Mouse (Mus musculus) left cerebral cortex, postnatal 10 days (tissue): ENCODE results near the gene Xpo4. TPM values are rescaled to one million over a fixed set of nuclear protein-coding genes. Genes with fewer than 3 reads are reported as not detected.

Experiments used
- DNase-seq, 2 experiments: peaks; one replicate each; pipeline ENCODE4 v3.0.0; 2021 to 2022; ENCODE audit warnings: low spot score in 2 of 2, mixed read lengths in 1 of 2; ENCODE audit errors: extremely low spot score in 1 of 2
- intact Hi-C: fragments of 180-260 bp; cut with DNase I; formaldehyde crosslinking; loops from one replicate; pipeline ENCODE4 v1.15.1; 2025
- total RNA-seq, 2 experiments: library from RNA; stranded (reverse); gene quantifications; 2 replicates each; pipeline ENCODE4 v1.2.3; 2021

Xpo4 gene
- total RNA-seq, 2 experiments from 2014 or later, result 14.8 to 15.2 TPM

DNA sequence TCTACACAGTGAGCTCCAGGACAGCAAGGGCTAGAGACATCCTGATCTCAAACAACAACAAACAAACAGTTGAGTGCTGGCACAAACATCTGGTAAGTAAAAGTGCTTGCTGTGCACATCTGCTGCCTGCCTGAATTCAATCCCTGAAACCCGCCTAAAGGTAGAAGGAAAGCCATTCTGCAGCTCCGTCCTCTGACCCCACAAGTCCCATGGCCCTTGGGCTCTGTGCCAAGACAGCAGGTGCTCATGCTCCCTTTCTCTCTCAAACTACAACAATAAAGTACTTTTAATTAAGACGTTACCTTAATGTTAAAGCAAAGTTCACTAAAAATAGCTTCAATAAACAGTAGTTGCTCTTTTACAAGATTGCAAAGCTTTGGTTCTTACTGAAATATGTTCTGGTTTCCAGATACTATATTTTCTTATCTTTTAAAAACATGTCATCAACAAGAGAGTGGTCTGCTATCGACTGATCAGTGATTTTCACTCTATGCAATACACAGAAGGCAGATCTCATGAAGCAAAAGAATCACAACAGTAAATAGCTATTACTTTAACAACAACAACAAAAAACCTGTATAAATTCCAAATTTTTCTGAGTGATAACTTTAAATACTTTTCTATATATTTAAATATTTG is 44.5 kb downstream of the Xpo4 start:
- intact Hi-C loops, result no loop called here
- DNase-seq, result peak in 1 of 2 experiments; percentile 37

DNA sequence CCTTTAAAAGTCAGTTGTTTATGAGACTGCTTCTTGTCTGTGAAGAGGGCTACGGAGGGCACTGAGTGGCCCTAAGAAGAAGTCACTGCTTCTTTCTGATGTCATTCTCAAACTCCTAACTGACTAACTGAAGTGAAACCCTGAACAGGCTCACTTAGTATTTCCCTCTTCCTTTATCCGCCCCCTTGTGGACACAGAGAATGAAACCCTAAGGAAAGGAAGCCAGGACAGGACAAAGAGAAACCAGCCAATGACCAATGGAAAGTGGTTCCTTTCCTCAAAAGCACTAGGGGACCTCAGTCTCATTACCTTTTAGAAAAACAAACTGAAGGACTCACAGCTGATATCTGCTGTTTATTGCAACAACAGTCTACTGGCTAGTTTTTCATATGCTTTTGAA is 45.7 kb downstream of the Xpo4 start:
- intact Hi-C loops, result loop anchor here (5.0 kb wide), 1 partner anchor 247 kb away; no protein-coding TSS in a partner anchor
- DNase-seq, result peak; percentile 19 to 35

DNA sequence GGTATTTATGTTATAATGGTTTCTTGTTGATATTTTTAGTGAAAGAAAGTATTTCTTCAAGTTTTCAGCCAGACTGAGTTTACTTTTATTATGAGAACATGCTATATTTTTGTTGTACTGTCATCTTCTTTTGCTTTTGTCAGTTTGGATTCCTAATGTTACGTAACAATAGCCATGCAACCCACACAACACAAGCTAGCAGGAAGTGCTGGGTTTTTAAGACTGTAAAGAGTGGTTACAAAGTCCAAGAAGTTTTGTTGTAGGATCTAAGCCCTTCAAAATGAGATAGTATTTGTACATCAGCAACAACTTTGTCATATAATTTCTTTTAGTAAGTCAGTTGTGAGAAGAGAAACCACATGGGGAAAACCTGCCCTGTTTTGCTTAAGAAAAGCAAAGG is 47.6 kb downstream of the Xpo4 start:
- DNase-seq, result no peak
- intact Hi-C loops, result loop anchor here (5.0 kb wide), 1 partner anchor 245 kb away; no protein-coding TSS in a partner anchor

DNA sequence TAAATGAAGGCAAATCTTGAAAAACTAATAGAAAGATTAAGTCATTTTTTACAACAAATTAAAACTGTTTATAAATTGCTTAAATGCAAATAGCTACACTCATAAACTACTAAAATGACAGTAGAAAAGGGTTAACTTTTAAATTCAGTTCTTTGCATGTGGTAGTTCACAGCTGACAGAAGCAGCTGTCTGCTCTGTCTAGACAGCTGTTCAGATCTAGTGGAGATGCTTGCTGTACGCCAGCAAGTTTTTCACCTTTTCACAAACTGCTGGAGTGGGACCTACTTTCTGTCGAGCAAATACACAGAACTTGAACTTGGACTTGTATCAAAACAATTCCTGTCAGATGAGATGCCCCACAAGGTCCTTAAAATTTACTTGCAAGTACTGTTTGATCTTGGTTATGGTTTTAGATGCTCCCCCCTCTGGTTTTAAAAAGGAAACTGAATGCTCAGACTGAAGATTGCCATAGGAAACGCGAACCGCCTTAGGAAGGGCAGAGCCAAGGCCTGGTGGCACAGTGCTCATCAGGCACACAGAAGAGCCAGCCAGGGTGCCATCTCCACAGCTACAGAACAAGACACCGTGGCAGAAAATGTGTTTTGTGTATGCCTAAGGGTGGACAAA is 48.8 kb downstream of the Xpo4 start:
- intact Hi-C loops, result loop anchor here (5.0 kb wide), 1 partner anchor 244 kb away; no protein-coding TSS in a partner anchor
- DNase-seq, result no peak

- intact Hi-C loops, result loop anchor here (5.0 kb wide), 1 partner anchor 244 kb away; no protein-coding TSS in a partner anchor
- no peak for DNase-seq
Measured at GRCm38 (mm10) chr14:57615828-57616227, 49.4 kb downstream of the Xpo4 start.

GRCm38 (mm10) chr14:57611034-57611433 is 54.2 kb downstream of the Xpo4 start:
- intact Hi-C loops, result no loop called here

DNA sequence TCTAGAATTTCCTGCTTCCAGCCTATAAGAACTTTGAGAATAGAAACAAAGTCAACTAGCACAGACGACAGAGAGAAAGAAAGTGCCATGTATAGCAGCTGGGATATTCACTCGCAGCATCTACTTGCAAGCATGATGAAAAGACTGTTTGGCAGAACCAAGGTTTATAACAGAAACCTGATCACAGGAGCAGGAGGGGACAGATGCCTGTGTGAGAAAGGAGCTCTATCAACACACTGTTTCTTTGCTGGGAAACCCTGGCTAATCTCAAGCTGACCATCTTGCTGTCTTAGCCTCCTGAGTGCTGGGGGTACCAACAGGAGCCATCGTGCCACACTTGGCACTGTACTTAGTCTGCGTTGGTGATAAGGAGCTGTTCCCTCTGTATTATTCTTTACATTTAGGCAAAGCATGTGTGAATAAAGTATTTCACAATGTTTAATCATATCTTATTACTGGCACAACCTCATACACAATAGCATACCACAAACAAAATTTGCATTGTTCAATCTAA is 55.4 kb downstream of the Xpo4 start:
- intact Hi-C loops, result no loop called here
- DNase-seq, result no peak

More at GRCm38 (mm10) chr14:57611034-57611433, 54.2 kb downstream of the Xpo4 start:
- no peak for DNase-seq

DNA sequence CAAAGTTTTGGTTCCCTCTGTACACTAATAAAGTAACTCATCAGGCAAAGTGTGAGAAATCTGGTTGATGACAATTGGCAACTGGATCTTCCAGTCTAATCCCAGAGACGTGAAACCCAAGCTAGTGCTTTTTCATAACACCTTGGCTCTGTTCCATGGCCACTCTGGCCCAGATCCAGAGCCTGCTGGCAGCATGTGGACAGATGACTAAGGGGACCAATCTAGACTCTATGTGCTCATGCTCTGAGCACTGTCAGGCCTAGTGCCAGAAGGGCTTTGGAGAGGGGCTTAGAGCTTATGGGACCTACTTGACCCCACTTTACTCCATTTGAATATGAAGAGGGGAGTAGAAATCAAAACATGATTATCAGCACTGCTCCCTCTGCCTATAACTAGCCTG is 57.7 kb downstream of the Xpo4 start:
- DNase-seq, result peak; percentile 75 to 86

DNA sequence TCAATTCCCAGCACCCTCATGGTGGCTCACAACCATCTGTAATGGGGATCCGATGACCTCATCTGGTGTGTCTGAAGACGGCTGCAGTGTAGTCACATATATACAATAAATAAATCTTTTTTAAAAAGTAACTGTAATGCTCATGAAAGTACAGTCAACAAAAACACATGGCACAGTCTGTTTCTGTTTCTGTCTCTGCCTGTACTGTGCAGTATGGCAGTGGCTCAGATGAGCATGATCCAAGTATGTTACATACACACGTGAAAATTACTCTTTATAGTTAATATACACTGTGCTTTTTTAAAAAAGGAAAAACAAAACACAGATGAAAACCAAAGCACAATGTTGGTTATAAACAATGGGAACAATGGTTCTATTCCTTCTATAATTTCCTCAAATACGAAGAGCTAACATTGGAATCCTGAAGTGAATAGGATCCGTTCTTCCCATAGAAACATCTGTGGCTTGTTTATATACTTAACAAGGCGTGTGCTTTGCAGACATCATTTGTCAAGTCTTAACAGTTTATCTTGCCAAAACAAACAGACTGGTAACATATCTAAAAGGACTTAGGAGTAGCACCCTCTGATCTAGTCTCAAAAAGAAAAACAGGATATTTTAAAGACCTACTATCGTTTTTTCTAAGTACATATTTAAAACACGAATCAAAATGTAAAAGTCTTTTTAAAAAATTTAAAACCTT is 58.4 kb downstream of the Xpo4 start:
- intact Hi-C loops, result no loop called here
- no peak for DNase-seq

More for the DNA sequence above, 57.7 kb downstream of the Xpo4 start:
- intact Hi-C loops, result no loop called here

GRCm38 (mm10) chr14:57593279-57593678 is 72.0 kb downstream of the Xpo4 start:
- DNase-seq, result no peak
- intact Hi-C loops, result no loop called here

DNA sequence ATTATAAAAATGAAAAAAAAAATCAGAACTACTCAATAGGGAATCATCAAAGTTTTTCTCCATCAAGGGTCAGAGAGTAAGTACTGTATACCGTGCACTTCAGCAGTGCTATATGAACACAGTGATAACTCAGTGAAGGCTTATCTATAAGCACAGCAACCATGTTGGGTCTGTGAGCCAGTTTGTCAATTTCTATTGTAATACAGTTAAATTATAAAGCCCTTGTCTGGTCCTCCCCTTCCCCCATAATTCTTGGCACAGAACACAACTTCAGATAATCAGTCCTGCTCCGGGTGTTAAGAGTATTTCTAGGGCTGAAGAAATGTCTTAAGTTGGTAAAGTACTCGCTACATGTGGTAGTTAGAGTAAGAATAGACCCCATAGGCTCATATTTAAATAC is 73.4 kb downstream of the Xpo4 start:
- DNase-seq, result no peak
- intact Hi-C loops, result no loop called here

- intact Hi-C loops, result no loop called here
- no peak for DNase-seq
Measured at GRCm38 (mm10) chr14:57576364-57577060, 88.7 kb downstream of the Xpo4 start.

DNA sequence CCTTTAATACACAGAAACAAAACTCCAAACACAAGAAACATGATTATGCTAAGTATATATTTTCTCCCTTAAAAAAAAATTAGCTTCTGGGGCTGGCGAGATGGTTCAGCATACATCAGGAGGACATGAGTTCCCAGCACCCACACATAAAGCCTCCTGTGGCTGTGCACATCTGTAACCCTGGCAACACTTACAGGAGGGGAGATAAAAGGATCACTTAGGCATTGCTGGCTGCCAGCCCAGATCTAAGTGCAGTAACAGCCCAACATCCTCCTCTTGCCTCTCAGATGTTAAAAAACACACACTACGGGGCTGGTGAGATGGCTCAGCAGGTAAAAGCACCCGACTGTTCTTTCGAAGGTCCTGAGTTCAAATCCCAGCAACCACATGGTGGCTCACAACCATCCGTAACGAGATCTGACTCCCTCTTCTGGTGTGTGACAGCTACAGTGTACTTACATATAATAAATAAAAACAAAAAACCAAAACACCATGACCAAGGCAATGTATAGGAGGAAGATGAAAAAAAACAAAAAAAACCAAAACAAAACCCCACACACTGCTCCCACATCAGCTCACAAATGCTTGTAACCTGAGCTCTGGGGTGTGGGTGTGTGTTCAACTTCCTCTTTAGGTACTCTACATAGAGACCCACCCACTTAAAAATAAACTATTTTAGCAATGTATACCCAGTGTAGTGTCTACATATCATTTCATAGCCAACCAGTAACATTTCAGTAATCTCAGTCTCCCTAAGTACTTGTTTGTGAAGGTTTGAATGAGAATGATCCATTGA is 90.2 kb downstream of the Xpo4 start:
- no peak for DNase-seq
- intact Hi-C loops, result no loop called here

GRCm38 (mm10) chr14:57571155-57572133 is 93.8 kb downstream of the Xpo4 start, which contains the start of gene Eef1akmt1:
Gene Eef1akmt1, minus strand, starts transcription at chr14:57571612.
- intact Hi-C loops, result no loop called here
- peak; percentile 95 to 98 for DNase-seq

DNA sequence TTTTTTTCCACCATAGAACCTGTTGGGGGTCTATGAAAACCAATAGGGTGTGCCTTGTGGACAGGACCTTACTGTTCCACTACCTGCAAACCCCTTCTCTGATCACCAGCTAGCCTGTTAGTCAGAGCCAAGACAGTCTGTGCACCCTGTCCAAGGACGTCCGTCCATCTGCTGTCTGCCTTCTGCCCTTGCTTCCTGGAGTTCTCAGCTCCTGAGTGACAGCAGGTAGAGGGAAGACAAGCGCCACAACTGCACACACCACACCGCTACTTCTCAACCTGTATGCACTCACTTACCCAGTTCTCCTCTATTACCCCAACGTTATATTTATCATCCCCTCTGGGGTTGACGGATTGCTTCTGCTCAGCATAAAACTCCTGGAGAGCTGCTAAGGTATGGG is 99.6 kb downstream of the Xpo4 start:
- no peak for DNase-seq
- intact Hi-C loops, result no loop called here

GRCm38 (mm10) chr14:57556922-57557321 is 108.3 kb downstream of the Xpo4 start:
- no peak for DNase-seq
- intact Hi-C loops, result no loop called here

DNA sequence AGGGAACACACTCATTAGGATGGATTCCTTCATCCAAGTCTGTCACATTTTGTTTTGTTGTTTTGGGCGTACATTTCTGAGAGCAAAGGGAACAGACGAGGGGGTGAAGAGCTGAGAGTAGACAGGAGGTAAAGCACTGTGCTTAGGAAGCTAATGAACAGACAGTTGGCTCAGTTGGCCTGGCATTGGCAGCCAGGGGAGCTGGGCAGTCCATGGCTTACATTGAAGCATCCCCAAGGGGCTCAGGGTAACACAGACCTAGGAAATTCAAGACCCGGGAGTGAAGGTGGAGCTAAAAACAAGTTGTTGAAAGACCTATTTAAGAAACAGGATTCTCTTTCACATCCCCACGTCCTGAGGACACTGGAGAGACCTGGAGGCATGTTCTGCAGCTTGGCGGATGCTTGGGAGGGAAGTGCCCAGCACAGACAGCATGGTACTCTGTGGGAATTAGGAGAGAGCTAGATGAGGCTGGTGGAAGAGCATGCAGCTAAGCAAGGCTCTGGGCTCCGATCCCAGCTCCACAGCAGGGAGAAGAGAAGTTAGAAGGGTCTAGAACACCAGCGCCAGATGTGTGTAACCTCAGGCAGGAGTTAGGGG is 109.7 kb downstream of the Xpo4 start:
- DNase-seq, result no peak
- intact Hi-C loops, result no loop called here
